Mouse (Mus musculus) embryonic facial prominence, embryonic 12.5 days (tissue): Measurements from ENCODE around the gene Samd10. TPM values are rescaled to one million over a fixed set of nuclear protein-coding genes. Genes with fewer than 3 reads are reported as not detected.

Experiments
- microRNA-seq: library from miRNA; unstranded; fragments of <30 nt; microRNA quantifications from one replicate; pipeline ENCODE4, GENCODE M21; 2017
- polyA plus RNA-seq: library from polyadenylated mRNA; unstranded; fragments of >200 nt; fragmentation: Nextera tagmentation; extraction: Ambion mirVana; gene quantifications from 2 replicates; pipeline ENCODE4 v1.2.1, GENCODE M21; 2016

The Samd10 gene
- polyA plus RNA-seq, 1 experiment from 2014 or later: 16.4 TPM

Small RNA genes lying within 50 kb of the gene (microRNA-seq; reads per million reads assigned to microRNA genes)
- gene Mir7006: not detected

Other genes with a start within 250 kb of the Samd10 start
- 61.6 and 69.7 TPM in 2 replicates for gene Zgpat, start 234.3 kb downstream of the Samd10 start, polyA plus RNA-seq
- 73.3 and 77.5 TPM in 2 replicates for gene Arfrp1, start 233.8 kb downstream of the Samd10 start, polyA plus RNA-seq
- 29.2 and 36.5 TPM in 2 replicates for gene Lime1, start 219.1 kb downstream of the Samd10 start, polyA plus RNA-seq
- gene Zbtb46, start 139.8 kb downstream of the Samd10 start, polyA plus RNA-seq: 9.2 and 9.6 TPM in 2 replicates
- 0.09 and 0.20 TPM in 2 replicates for gene Abhd16b, start 106.0 kb downstream of the Samd10 start, polyA plus RNA-seq
- gene Tpd52l2, start 102.1 kb downstream of the Samd10 start, polyA plus RNA-seq: 160 and 163 TPM in 2 replicates
- gene Dnajc5, start 78.7 kb downstream of the Samd10 start, polyA plus RNA-seq: 93.9 and 103 TPM in 2 replicates
- gene Uckl1, start 14.3 kb downstream of the Samd10 start, polyA plus RNA-seq: 39.0 and 45.1 TPM in 2 replicates
- 74.4 and 74.8 TPM in 2 replicates for gene Prpf6, start 7.3 kb downstream of the Samd10 start, polyA plus RNA-seq
- gene Zfp512b, start 6.4 kb downstream of the Samd10 start, polyA plus RNA-seq: 95.3 and 101 TPM in 2 replicates
- 0.32 TPM in 1 of 2 replicates, not detected in the other for gene Gm29797, start 57.8 kb upstream of the Samd10 start, polyA plus RNA-seq
- gene Sox18, start 72.4 kb upstream of the Samd10 start, polyA plus RNA-seq: 38.5 and 43.7 TPM in 2 replicates
- gene Tcea2, start 81.1 kb upstream of the Samd10 start, polyA plus RNA-seq: 29.5 and 31.0 TPM in 2 replicates
- 74.9 and 81.9 TPM in 2 replicates for gene Rgs19, start 94.8 kb upstream of the Samd10 start, polyA plus RNA-seq
- not detected in 2 replicates for gene Lkaaear1, start 99.2 kb upstream of the Samd10 start, polyA plus RNA-seq
- 5.2 and 5.6 TPM in 2 replicates for gene Oprl1, start 115.8 kb upstream of the Samd10 start, polyA plus RNA-seq
- gene Myt1, start 164.1 kb upstream of the Samd10 start, polyA plus RNA-seq: 6.0 and 6.7 TPM in 2 replicates
- 42.2 and 46.8 TPM in 2 replicates for gene Pcmtd2, start 238.6 kb upstream of the Samd10 start, polyA plus RNA-seq